Mouse (Mus musculus): ENCODE data around the gene Clps. TPM values are rescaled to one million over a fixed set of nuclear protein-coding genes. Genes with fewer than 3 reads are reported as not detected.
"Not testable (repeated sequence)": the region's sequence is repeated elsewhere in the genome, so short reads cannot be mapped to it uniquely, and the experiment has no call there.

Clps gene
- polyA plus RNA-seq, 1 experiment from 2014 or later, result not detected

DNA sequence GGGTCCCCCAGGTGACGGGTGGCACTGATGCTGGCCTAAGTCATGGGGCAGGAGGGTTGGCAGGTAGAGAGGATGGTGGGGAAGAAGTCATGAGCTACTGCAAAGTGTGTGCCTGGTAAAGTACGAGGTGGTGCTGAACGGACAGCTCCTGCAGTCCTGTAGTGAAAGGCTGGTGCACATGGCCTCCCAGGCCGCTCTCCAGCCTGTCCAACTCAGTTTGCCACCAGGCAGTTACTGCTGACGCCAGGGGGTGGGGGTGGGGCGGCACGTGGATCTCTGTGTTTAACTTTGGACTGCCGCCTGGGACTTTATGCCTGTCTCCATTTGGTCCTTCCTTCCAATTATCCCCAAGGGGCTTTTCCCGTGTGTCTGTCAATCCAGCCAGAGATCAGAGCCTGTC, 19.8 kb upstream of the Clps start:
- peaks cover 6% of the 10 kb centered on the region for H3K27me3 ChIP-seq
- in situ Hi-C loops (cut with MboI; ENCODE audit: low pct_unique_long_range_greater_than_20kb), result no loop called here
- ChIA-PET POLR2A (no interaction called here), CTCF (interaction anchor here (1.3 kb wide), 1 partner anchor 18 kb away, joined by 3 read pairs; no protein-coding TSS in a partner anchor)
- ATAC-seq (no peak), DNase-seq (ENCODE audit: low read depth, low spot score) (peak; percentile 17)
- no peak for TF ChIP-seq CTCF (IDR thresholded peaks at IDR 0.05)

DNA sequence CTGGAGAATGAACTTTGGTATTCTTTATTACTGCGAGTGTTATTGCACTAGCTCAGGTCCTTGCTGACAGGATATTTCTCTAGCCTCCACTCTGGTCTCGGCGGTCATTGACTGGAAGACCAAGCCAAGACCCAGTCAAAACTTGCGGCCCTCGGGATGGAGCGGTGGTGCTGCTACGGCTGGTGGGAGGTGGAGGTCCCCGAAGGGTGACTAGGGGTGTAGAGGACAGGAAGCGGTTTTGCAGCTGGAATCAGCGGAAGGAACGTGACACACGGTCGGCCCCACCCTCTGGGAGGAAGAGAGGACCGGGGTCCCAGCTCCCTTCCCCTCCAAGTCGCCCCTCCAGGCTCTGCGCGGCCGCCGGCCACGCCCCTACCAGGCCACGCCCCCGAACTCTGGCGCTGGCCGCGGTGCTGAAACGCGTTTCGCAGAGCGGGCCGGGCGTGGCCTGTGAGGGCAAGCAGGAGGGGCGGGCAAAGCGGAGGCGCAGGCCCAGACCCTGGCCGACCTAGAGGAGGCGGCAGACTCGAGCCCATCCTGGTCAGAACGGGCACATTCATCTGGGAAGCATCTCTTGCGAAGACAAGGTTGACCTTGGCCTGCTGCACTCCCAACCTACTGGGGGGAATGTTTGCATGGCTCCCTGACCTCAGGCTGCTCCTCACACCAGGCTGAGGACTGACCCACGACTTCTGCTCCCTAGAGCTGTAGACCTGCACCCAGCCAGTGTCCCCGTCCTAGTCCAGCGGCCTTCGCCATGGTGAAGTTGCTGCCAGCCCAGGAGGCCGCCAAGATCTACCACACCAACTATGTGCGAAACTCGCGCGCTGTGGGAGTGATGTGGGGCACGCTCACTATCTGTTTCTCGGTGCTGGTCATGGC, 14.9 kb upstream of the Clps start, which contains the start of gene Lhfpl5:
TSS of gene Lhfpl5 (plus strand) at position 398 of the 882 bp plus-strand sequence.
- in situ Hi-C loops (cut with MboI; ENCODE audit: low pct_unique_long_range_greater_than_20kb), result no loop called here
- CTCF ChIA-PET, result no interaction called here
- peaks cover 14% of the 10 kb centered on the region for H3K27me3 ChIP-seq
- ATAC-seq (peak; percentile 49), DNase-seq (ENCODE audit: low read depth, low spot score) (no peak)
- no peak for TF ChIP-seq CTCF (IDR thresholded peaks at IDR 0.05)
- POLR2A ChIA-PET, result no interaction called here

DNA sequence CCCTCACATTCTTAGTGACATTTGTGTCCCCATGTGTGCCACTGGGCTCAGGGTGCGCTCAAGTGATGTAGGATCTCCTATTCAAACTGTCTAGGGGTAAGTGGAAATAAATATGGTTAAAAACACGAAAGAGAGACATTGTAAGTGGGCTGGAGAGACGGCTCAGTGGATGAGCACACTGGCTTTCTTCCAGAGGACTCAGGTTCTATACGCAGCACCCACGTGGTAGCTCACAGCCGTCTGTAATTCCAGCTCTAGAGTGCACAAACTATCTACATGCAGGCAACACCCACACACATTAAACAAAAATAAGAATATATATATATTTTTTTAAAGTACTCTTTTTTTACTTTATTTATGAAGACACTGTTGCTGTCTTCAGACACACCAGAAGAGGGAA, 12.4 kb upstream of the Clps start:
- ChIA-PET POLR2A (no interaction called here), CTCF (no interaction called here)
- TF ChIP-seq CTCF (IDR thresholded peaks at IDR 0.05), result no peak
- ATAC-seq, result no peak
- H3K27me3 ChIP-seq, result peaks cover 14% of the 10 kb centered on the region
- DNase-seq (ENCODE audit: low read depth, low spot score), result no peak
- in situ Hi-C loops (cut with MboI; ENCODE audit: low pct_unique_long_range_greater_than_20kb), result no loop called here

DNA sequence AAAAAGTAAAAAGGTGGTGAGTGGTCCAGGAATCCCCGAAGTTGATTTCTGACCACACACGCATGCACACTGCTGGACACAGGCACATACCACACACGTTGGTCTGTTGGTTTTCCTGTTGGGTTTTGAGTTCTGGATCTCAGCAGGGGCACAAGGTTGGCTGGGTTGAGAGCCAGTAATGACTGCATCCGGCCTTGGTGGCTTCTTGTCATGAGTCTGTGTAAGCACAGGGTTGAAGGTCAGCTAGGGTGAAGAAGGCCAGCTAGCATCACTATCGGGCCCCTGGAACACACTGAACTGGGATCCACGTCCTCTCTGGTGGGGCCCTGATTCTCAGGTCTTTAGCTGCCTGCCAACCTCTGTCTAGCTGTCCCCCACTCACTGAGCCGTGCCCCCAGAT, 12.0 kb upstream of the Clps start:
- in situ Hi-C loops (cut with MboI; ENCODE audit: low pct_unique_long_range_greater_than_20kb), result no loop called here
- no peak for DNase-seq (ENCODE audit: low read depth, low spot score)
- ChIA-PET POLR2A (no interaction called here), CTCF (no interaction called here)
- ATAC-seq, result no peak
- TF ChIP-seq CTCF (IDR thresholded peaks at IDR 0.05), result no peak
- H3K27me3 ChIP-seq, result peaks cover 14% of the 10 kb centered on the region

DNA sequence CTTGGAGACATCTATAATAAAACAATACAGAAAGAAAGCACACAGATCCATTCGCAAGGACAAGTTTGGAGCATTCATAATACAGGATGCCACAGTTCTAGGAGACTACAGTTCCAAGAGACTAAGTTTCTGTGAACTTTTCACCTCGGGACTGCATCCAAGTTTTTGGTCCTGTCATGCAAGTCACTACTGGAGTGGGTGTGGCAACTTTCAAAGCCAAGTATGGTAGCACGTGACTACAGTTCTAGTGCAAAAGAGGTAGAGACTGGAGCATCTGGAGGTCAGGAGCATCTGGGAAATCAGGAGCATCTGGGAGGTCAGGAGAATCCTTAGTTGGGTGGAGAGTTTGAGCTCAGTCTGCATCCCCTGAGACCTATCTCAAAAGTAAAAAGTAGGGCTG, 11.3 kb upstream of the Clps start:
- CTCF ChIA-PET, result no interaction called here
- in situ Hi-C loops (cut with MboI; ENCODE audit: low pct_unique_long_range_greater_than_20kb), result no loop called here
- TF ChIP-seq CTCF (IDR thresholded peaks at IDR 0.05), result no peak
- POLR2A ChIA-PET, result no interaction called here
- DNase-seq (ENCODE audit: low read depth, low spot score), result no peak
- H3K27me3 ChIP-seq, result peaks cover 14% of the 10 kb centered on the region
- ATAC-seq, result no peak

DNA sequence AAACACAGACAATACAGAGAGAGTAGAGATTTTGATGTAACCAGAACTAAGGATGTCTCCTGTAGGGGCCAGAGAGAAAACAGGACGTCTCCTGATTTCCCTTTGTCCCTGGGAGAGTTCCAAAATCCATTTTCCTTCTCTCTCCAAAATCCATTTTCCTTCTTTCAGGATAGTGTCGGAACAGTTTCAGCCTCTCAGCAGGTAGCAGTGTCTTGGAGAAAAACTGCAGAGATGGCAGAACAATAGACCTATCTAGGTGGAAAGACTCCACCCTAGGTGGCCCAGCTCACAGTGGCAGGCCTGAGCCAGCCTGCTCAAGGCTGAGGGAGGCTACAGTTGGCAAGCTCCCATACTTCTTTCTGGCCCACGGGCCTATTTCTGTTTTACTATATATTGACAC, 7.0 kb upstream of the Clps start:
- POLR2A ChIA-PET, result no interaction called here
- DNase-seq (ENCODE audit: low read depth, low spot score), result no peak
- no peak for ATAC-seq
- CTCF ChIA-PET, result no interaction called here
- no peaks in the 10 kb centered on the region for H3K27me3 ChIP-seq
- TF ChIP-seq CTCF (IDR thresholded peaks at IDR 0.05), result no peak
- in situ Hi-C loops (cut with MboI; ENCODE audit: low pct_unique_long_range_greater_than_20kb), result no loop called here

DNA sequence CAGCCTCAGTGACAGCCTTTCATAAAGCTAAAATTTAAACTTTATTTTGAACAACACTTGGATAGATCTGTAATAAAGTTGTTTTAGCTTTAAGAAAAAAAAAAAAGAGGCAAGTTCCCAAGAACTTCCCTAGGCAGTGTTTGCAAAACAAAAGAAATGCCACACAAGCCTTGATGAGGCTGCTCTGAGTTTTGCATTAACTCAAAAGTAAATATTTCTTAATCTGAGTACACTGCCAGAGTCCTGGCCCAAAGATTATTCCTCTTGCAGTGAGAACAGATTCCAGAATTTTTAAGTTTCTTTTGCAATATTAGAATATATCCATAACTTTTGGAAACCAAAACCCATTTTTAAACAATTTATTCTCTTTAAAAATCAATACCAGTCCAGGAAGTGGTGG, 4.6 kb upstream of the Clps start:
- ChIA-PET CTCF (no interaction called here), POLR2A (no interaction called here)
- no peak for TF ChIP-seq CTCF (IDR thresholded peaks at IDR 0.05)
- ATAC-seq (no peak), DNase-seq (ENCODE audit: low read depth, low spot score) (no peak)
- H3K27me3 ChIP-seq, result no peaks in the 10 kb centered on the region
- in situ Hi-C loops (cut with MboI; ENCODE audit: low pct_unique_long_range_greater_than_20kb), result no loop called here

DNA sequence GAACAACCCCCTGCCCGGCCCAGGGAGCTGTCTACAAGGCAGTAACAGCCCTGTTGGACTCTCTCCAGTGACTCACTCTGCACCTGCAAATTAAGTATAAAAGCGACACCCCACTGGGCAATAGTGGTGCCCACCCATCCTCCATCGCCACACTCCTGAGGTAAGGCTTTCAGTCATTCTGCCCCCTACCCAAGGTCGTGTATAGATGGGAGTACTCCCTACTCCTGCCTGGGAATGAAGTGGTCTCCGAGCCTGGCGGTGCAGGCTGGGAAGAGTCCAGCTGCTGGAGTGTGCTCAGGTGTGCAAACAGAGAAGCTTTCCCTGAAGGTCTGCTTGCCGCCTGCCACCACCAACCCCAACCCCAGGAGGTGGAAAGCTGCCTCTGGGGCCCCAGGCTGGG, 1.0 kb upstream of the Clps start:
- ATAC-seq, result no peak
- TF ChIP-seq CTCF (IDR thresholded peaks at IDR 0.05), result no peak
- no peaks in the 10 kb centered on the region for H3K27me3 ChIP-seq
- DNase-seq (ENCODE audit: low read depth, low spot score), result no peak
- in situ Hi-C loops (cut with MboI; ENCODE audit: low pct_unique_long_range_greater_than_20kb), result no loop called here
- ChIA-PET CTCF (no interaction called here), POLR2A (no interaction called here)

DNA sequence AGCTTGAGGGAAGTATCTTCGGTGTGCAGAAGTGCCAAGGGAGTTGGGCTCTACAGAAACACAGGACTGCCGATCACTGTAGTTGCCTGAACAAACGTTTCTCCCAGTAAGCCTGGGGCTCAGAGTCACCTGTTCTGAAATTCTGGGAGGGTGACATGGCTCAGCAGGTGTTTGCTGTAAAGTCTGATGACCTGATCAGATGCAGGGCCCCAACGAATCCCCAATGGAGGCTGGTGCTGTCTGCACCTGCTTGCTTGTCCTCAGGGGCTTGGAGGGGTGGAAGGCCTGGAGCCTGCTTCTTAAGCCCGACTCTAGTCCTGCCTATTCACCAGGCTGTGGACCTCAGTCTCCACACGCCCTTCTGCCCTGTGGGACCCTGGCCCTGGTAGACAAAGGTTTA, 2.8 kb downstream of the Clps start:
- in situ Hi-C loops (cut with MboI; ENCODE audit: low pct_unique_long_range_greater_than_20kb), result no loop called here
- ATAC-seq (no peak), DNase-seq (ENCODE audit: low read depth, low spot score) (no peak)
- peaks cover 4% of the 10 kb centered on the region for H3K27me3 ChIP-seq
- ChIA-PET POLR2A (no interaction called here), CTCF (interaction anchor here (0.5 kb wide), 1 partner anchor 138 kb away, joined by 3 read pairs; no protein-coding TSS in a partner anchor)
- TF ChIP-seq CTCF (IDR thresholded peaks at IDR 0.05), result no peak

DNA sequence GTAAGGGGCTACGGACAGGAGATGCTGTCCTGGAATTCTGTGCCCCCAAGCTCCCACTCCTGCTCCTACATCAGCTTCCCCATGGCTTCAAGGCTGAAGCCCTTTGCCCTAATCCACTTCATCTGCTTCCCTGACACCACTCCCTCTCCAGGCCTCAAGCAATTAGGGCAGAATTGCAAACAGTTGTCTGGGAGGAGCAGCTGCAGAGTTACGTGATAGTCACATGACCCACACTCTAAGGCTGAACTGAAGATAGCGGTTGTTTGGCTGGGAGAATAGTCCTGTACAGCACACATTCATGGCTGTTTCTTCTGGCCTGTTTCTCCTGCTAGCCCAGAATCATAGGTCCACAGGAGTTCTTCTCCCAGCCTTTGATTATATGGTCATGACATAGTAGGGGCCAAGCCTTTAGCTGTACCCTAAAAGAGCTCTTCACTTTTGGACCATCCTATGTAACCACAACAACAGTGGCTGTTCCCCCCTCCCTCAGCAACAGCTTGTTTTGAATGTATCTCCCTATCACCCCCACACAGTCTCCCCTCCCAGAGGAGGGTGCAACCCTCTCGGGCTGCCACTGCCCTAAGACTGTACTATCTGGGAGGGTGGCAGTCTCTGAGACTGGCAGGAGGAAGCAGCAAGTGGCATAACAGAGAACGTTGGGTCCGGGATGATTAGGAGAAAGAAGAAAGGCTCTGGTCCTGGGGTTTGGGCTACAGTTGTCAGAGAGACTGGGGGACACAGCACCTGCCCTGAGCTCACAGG, 3.8 kb downstream of the Clps start:
- in situ Hi-C loops (cut with MboI; ENCODE audit: low pct_unique_long_range_greater_than_20kb), result no loop called here
- ATAC-seq (no peak), DNase-seq (ENCODE audit: low read depth, low spot score) (no peak)
- CTCF ChIA-PET, result no interaction called here
- no peak for TF ChIP-seq CTCF (IDR thresholded peaks at IDR 0.05)
- H3K27me3 ChIP-seq, result peaks cover 4% of the 10 kb centered on the region
- POLR2A ChIA-PET, result no interaction called here

DNA sequence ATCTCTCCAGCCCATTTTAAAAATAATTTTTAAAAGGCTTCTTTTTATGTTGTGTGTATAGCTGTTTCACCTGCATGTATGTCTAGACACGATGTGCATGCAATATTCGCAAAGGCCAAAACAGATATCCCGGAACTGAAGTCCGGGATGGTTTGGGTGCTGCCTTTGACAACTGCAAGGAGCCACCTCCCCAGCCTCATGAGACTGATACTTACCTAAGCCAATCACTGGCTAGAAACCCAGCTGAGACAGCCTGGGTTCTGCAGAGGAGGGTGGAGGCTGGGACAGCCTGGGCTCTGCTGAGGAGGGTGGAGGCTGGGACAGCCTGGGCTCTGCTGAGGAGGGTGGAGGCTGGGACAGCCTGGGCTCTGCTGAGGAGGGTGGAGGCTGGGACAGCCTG, 6.5 kb downstream of the Clps start:
- H3K27me3 ChIP-seq, result peaks cover 12% of the 10 kb centered on the region
- in situ Hi-C loops (cut with MboI; ENCODE audit: low pct_unique_long_range_greater_than_20kb); CTCF ChIA-PET; POLR2A ChIA-PET; ATAC-seq; DNase-seq (ENCODE audit: low read depth, low spot score): not testable (repeated sequence)
